Mouse (Mus musculus) megakaryocyte progenitor cell, adult 5-6 weeks (primary cell): ENCODE results near the gene Gldc. TPM values are rescaled to one million over a fixed set of nuclear protein-coding genes. Genes with fewer than 3 reads are reported as not detected.
"Not testable (repeated sequence)": the region's sequence is repeated elsewhere in the genome, so short reads cannot be mapped to it uniquely, and the experiment has no call there.

Source experiments
- ATAC-seq: replicated peaks from 2 replicates; pipeline ENCODE4 v1.8.0; 2016; ENCODE audit warnings: mild to moderate bottlenecking, moderate TSS enrichment, inconsistent platforms; ENCODE audit not compliant: poor library complexity
- total RNA-seq, 2 experiments: library from RNA; stranded (forward) in 1 of 2; stranded (reverse) in 1 of 2; fragments of 157-497, 149-512 nt in 1 of 2; fragments of 200-1000 nt in 1 of 2; gene quantifications; 2 replicates each; pipeline versions ENCODE4 v1.2.3 to v1.2.4; 2015 to 2017

Gene Gldc
- total RNA-seq (2015): not detected in 2 replicates
- total RNA-seq (2017): not detected in 2 replicates

- no peak for ATAC-seq
Observed at GRCm38 (mm10) chr19:30174919-30175571, at the start of gene Gldc. Gene Gldc (minus strand): TSS chr19:30175429.

- not testable (repeated sequence) for ATAC-seq
Observed at GRCm38 (mm10) chr19:30222593-30222992, 47.4 kb upstream of the Gldc start.

GRCm38 (mm10) chr19:30217335-30217734, 42.1 kb upstream of the Gldc start:
- peak; percentile 65; the same call in 1 of the 2 replicates for ATAC-seq

GRCm38 (mm10) chr19:30216186-30216585, 41.0 kb upstream of the Gldc start:
- no peak for ATAC-seq

- ATAC-seq: not testable (repeated sequence)
Observed at GRCm38 (mm10) chr19:30215736-30216135, 40.5 kb upstream of the Gldc start.

GRCm38 (mm10) chr19:30214026-30214425, 38.8 kb upstream of the Gldc start:
- no peak for ATAC-seq

- ATAC-seq: not testable (repeated sequence)
Observed at GRCm38 (mm10) chr19:30209006-30209405, 33.8 kb upstream of the Gldc start.

GRCm38 (mm10) chr19:30206981-30207380, 31.8 kb upstream of the Gldc start:
- ATAC-seq: no peak

GRCm38 (mm10) chr19:30205874-30206273, 30.6 kb upstream of the Gldc start:
- no peak for ATAC-seq

- ATAC-seq: peak; percentile 73
Observed at GRCm38 (mm10) chr19:30205159-30205816, 30.1 kb upstream of the Gldc start.

GRCm38 (mm10) chr19:30202177-30202576, 26.9 kb upstream of the Gldc start:
- ATAC-seq: no peak

GRCm38 (mm10) chr19:30194999-30195398, 19.8 kb upstream of the Gldc start:
- ATAC-seq: no peak

GRCm38 (mm10) chr19:30187232-30187631, 12.0 kb upstream of the Gldc start:
- no peak for ATAC-seq

GRCm38 (mm10) chr19:30185536-30185935, 10.3 kb upstream of the Gldc start:
- no peak for ATAC-seq

- no peak for ATAC-seq
Observed at GRCm38 (mm10) chr19:30179979-30180378, 4.8 kb upstream of the Gldc start.

GRCm38 (mm10) chr19:30174074-30174670, 1.1 kb downstream of the Gldc start:
- ATAC-seq: no peak

- ATAC-seq: no peak
Observed at GRCm38 (mm10) chr19:30171346-30172055, 3.7 kb downstream of the Gldc start.

- no peak for ATAC-seq
Observed at GRCm38 (mm10) chr19:30170319-30170718, 4.9 kb downstream of the Gldc start.

GRCm38 (mm10) chr19:30166801-30167505, 8.3 kb downstream of the Gldc start:
- no peak for ATAC-seq

- ATAC-seq: no peak
Observed at GRCm38 (mm10) chr19:30164228-30164627, 11.0 kb downstream of the Gldc start.

- ATAC-seq: no peak
Observed at GRCm38 (mm10) chr19:30162808-30163207, 12.4 kb downstream of the Gldc start.
